Mouse (Mus musculus) layer of hippocampus, postnatal 25 days (tissue): Measurements from ENCODE around the gene Mif4gd. TPM values are rescaled to one million over a fixed set of nuclear protein-coding genes. Genes with fewer than 3 reads are reported as not detected.

Experiments
- DNase-seq, 2 experiments: peaks; one replicate each; pipeline ENCODE4 v3.0.0; 2022; ENCODE audit warnings: mixed read lengths in 2 of 2, low spot score in 1 of 2; ENCODE audit errors: extremely low spot score in 1 of 2
- total RNA-seq, 2 experiments: library from RNA; stranded (reverse); gene quantifications; 2 replicates each; pipeline ENCODE4 v1.2.3; 2021

The Mif4gd gene
- total RNA-seq, 2 experiments from 2014 or later = 21.7 to 23.7 TPM

GRCm38 (mm10) chr11:115634109-115634508 lies 21.3 kb upstream of the Mif4gd start:
- DNase-seq = no peak

- no peak for DNase-seq
These were observed 20.1 kb upstream of the Mif4gd start for GRCm38 (mm10) chr11:115632862-115633261.

GRCm38 (mm10) chr11:115632247-115632646 lies 19.5 kb upstream of the Mif4gd start:
- DNase-seq = no peak

- DNase-seq = no peak
These were observed 18.7 kb upstream of the Mif4gd start for GRCm38 (mm10) chr11:115631505-115631890.

GRCm38 (mm10) chr11:115630532-115631504 lies 18.0 kb upstream of the Mif4gd start:
- no peak for DNase-seq

GRCm38 (mm10) chr11:115629734-115630531 lies 17.2 kb upstream of the Mif4gd start:
- DNase-seq = no peak

GRCm38 (mm10) chr11:115628465-115629101 lies 15.8 kb upstream of the Mif4gd start:
- no peak for DNase-seq

GRCm38 (mm10) chr11:115627705-115628464 lies 15.1 kb upstream of the Mif4gd start, which contains the start of gene Slc25a19:
Slc25a19 (minus strand) TSS chr11:115628295.
- peak; percentile 94 to 97 for DNase-seq

GRCm38 (mm10) chr11:115626824-115627616 lies 14.3 kb upstream of the Mif4gd start:
- DNase-seq = no peak

- no peak for DNase-seq
These were observed 13.1 kb upstream of the Mif4gd start for GRCm38 (mm10) chr11:115625877-115626276.

GRCm38 (mm10) chr11:115623487-115624070 lies 10.8 kb upstream of the Mif4gd start:
- no peak for DNase-seq

GRCm38 (mm10) chr11:115619949-115620348 lies 7.2 kb upstream of the Mif4gd start:
- DNase-seq = no peak

GRCm38 (mm10) chr11:115618732-115619516 lies 6.2 kb upstream of the Mif4gd start:
- no peak for DNase-seq

- DNase-seq = no peak
These were observed 5.2 kb upstream of the Mif4gd start for GRCm38 (mm10) chr11:115618001-115618400.

- DNase-seq = no peak
These were observed 4.1 kb upstream of the Mif4gd start for GRCm38 (mm10) chr11:115616893-115617292.

- DNase-seq = no peak
These were observed 3.6 kb upstream of the Mif4gd start for GRCm38 (mm10) chr11:115616371-115616770.

- DNase-seq = no peak
These were observed 3.1 kb upstream of the Mif4gd start for GRCm38 (mm10) chr11:115615875-115616274.
